ENCODE assay signal across 26 mouse cellular contexts in genomic region chr11:5914940-5915339, GRCm38 (mm10). TPM values are rescaled to one million over a fixed set of nuclear protein-coding genes. Genes with fewer than 3 reads are reported as not detected.
A peak's percentile ranks its signal among the peaks of the same experiment; 100 is the strongest.
DNase-seq lines count a peak whose midpoint lies in the region; ATAC-seq and TF ChIP-seq lines count a peak whose summit lies in the region.
"Had no signal": no experiment of that assay in that cellular context is flagged by ENCODE, and none has a peak within 500 bp of the region (broad histone marks: within the 10 kb centered on the region; RNA-seq: fewer than 3 reads in every experiment).

No protein-coding gene starts in this region.

- H3K27me3 ChIP-seq in midbrain, embryonic 11.5 days (ENCODE audit: control insufficient read depth, insufficient read depth, low read length), result no peaks in the 10 kb centered on the region
- H3K27me3 ChIP-seq in midbrain, postnatal 0 days (ENCODE audit: insufficient read depth, low read length), result no peaks in the 10 kb centered on the region
- H3K27me3 ChIP-seq: embryonic facial prominence, embryonic 12.5 days; limb, embryonic 15.5 days had no signal

- peak overlapping the region; percentile 52 for H3K4me3 ChIP-seq in gastrocnemius, adult 2 months
- H3K4me3 ChIP-seq in layer of hippocampus, adult 2 months, result no peak overlapping the region
- H3K4me3 ChIP-seq in midbrain, embryonic 11.5 days (ENCODE audit: low read depth, low read length), result no peak overlapping the region
- H3K4me3 ChIP-seq in midbrain, postnatal 0 days (ENCODE audit: low read depth, low read length), result no peak overlapping the region
- H3K4me3 ChIP-seq: embryonic facial prominence, embryonic 12.5 days; erythroblast, embryonic 14.5 days; forebrain, embryonic 12.5 days; limb, embryonic 15.5 days; lung, embryonic 15.5 days; megakaryocyte, embryonic 14.5 days had no signal

- no peaks in the 10 kb centered on the region for H3K4me1 ChIP-seq in midbrain, embryonic 11.5 days (ENCODE audit: control insufficient read depth, insufficient read depth, low read length)
- H3K4me1 ChIP-seq in midbrain, postnatal 0 days (ENCODE audit: insufficient read depth, low read length), result no peaks in the 10 kb centered on the region
- H3K4me1 ChIP-seq: embryonic facial prominence, embryonic 12.5 days; forebrain, embryonic 12.5 days; lung, embryonic 15.5 days had no signal

- no peak for ATAC-seq in midbrain, embryonic 11.5 days (ENCODE audit: low FRiP score)
- ATAC-seq in midbrain, postnatal 0 days (ENCODE audit: low FRiP score), result no peak
- ATAC-seq: intestine, postnatal 0 days; midbrain, embryonic 16.5 days had no signal

- WGBS in midbrain, embryonic 11.5 days, result 52% methylated on average over 5 of the region's 5 CpGs
- WGBS in midbrain, postnatal 0 days, result 58% methylated on average over 5 of the region's 5 CpGs

- DNase-seq in gastrocnemius, adult 2 months, result peak; percentile 58
- DNase-seq in gastrocnemius, postnatal 4 days (ENCODE audit: low spot score in 2 of 2), result no peak
- no peak for DNase-seq in layer of hippocampus, adult 2 months (ENCODE audit: low spot score in 2 of 2)
- no peak for DNase-seq in layer of hippocampus, adult 18-20 months (ENCODE audit: low spot score in 2 of 2)
- peak; percentile 41 for DNase-seq in midbrain, embryonic 11.5 days (ENCODE audit: low spot score, missing footprints)
- DNase-seq in midbrain, postnatal 0 days (ENCODE audit: low spot score), result no peak
- DNase-seq in skeletal muscle tissue, adult 2 months (ENCODE audit: low read depth, low spot score), result peak; percentile 50
- DNase-seq in right cerebral cortex, postnatal 25 days, result no peak
- DNase-seq: adrenal gland, postnatal 10 days; cerebellum, adult 8-10 months; kidney, postnatal 25 days; lung, postnatal 36 days had no signal

- no peaks in the 10 kb centered on the region for H3K36me3 ChIP-seq in midbrain, embryonic 11.5 days (ENCODE audit: control insufficient read depth, insufficient read depth, low read length)
- no peaks in the 10 kb centered on the region for H3K36me3 ChIP-seq in midbrain, postnatal 0 days (ENCODE audit: insufficient read depth, low read length)
- H3K36me3 ChIP-seq: embryonic facial prominence, embryonic 12.5 days; forebrain, embryonic 12.5 days; limb, embryonic 15.5 days; lung, embryonic 15.5 days had no signal

- intact Hi-C loops in gastrocnemius, adult 2 months (cut with DNase I), result no loop called here

- H3K27ac ChIP-seq in gastrocnemius, adult 2 months, result peak overlapping the region; percentile 82
- H3K27ac ChIP-seq in layer of hippocampus, adult 2 months, result peak overlapping the region; percentile 2; the same call in 1 of the 2 replicates
- H3K27ac ChIP-seq in midbrain, embryonic 11.5 days (ENCODE audit: low read depth, low read length), result no peak overlapping the region
- H3K27ac ChIP-seq in midbrain, postnatal 0 days (ENCODE audit: low read depth, low read length), result no peak overlapping the region
- H3K27ac ChIP-seq: embryonic facial prominence, embryonic 12.5 days; forebrain, embryonic 12.5 days; limb, embryonic 15.5 days; lung, embryonic 15.5 days; stomach, postnatal 0 days had no signal

- no peak for TF ChIP-seq CTCF in gastrocnemius, adult 2 months (IDR thresholded peaks at IDR 0.05)
- no peak for TF ChIP-seq CTCF in layer of hippocampus, adult 2 months (conservative IDR thresholded peaks at IDR 0.05)
- TF ChIP-seq CTCF in midbrain, postnatal 0 days (IDR thresholded peaks at IDR 0.05), result no peak

- H3K4me2 ChIP-seq in midbrain, embryonic 11.5 days, result no peak overlapping the region
- no peak overlapping the region for H3K4me2 ChIP-seq in midbrain, postnatal 0 days (ENCODE audit: low read depth, low read length, poor library complexity, severe bottlenecking)
- H3K4me2 ChIP-seq: embryonic facial prominence, embryonic 12.5 days; forebrain, embryonic 12.5 days; limb, embryonic 15.5 days; lung, embryonic 15.5 days had no signal

- H3K9me3 ChIP-seq in midbrain, embryonic 11.5 days (ENCODE audit: control insufficient read depth, low read length), result no peaks in the 10 kb centered on the region
- no peaks in the 10 kb centered on the region for H3K9me3 ChIP-seq in midbrain, postnatal 0 days (ENCODE audit: low read length)
- H3K9me3 ChIP-seq: embryonic facial prominence, embryonic 12.5 days; forebrain, embryonic 12.5 days; limb, embryonic 15.5 days; lung, embryonic 15.5 days had no signal

- H3K9ac ChIP-seq in midbrain, embryonic 11.5 days (ENCODE audit: low read length), result no peak overlapping the region
- no peak overlapping the region for H3K9ac ChIP-seq in midbrain, postnatal 0 days (replicated peaks; ENCODE audit: low read length, poor library complexity, severe bottlenecking)
- H3K9ac ChIP-seq: embryonic facial prominence, embryonic 12.5 days; forebrain, embryonic 12.5 days; limb, embryonic 15.5 days; lung, embryonic 15.5 days had no signal

RNA-seq across cellular contexts. Expression of gene Myl7, which starts 16.4 kb away (rescaled TPM):
- not detected for total RNA-seq in gastrocnemius, adult 2 months (2021)
- not detected for total RNA-seq in gastrocnemius, postnatal 4 days (2021)
- total RNA-seq in layer of hippocampus, adult 2 months (2021), result not detected
- not detected for total RNA-seq in layer of hippocampus, adult 18-20 months (2021)
- polyA plus RNA-seq in midbrain, embryonic 11.5 days (2014; fragmentation: Nextera tagmentation; extraction: Ambion mirVana), result 0.59 and 0.92 TPM in 2 replicates
- total RNA-seq in midbrain, postnatal 0 days (2014; rRNA removed), result not detected in 2 replicates
- polyA plus RNA-seq in midbrain, postnatal 0 days (2015; fragmentation: Nextera tagmentation; extraction: Ambion mirVana), result 0.31 TPM in 1 of 2 replicates, not detected in the other
- total RNA-seq: left cerebral cortex, postnatal 25 days; MEL; neutrophil, adult 5-6 weeks had no signal
- polyA plus RNA-seq: C2C12; cortical plate, adult 2 months; midbrain, embryonic 16.5 days had no signal

RNA-seq across cellular contexts. Expression of gene Gck, which starts 34.9 kb away (rescaled TPM):
- 1 to 10 TPM; 1.8 to 7.8 TPM for total RNA-seq in gastrocnemius, adult 2 months (2021)
- not detected for total RNA-seq in gastrocnemius, postnatal 4 days (2021)
- 1 to 10 TPM; 2.4 to 3.3 TPM for total RNA-seq in layer of hippocampus, adult 2 months (2021)
- total RNA-seq in layer of hippocampus, adult 18-20 months (2021), result 1 to 10 TPM; 1.9 to 3.4 TPM
- polyA plus RNA-seq in midbrain, embryonic 11.5 days (2014; fragmentation: Nextera tagmentation; extraction: Ambion mirVana), result 1.5 and 1.8 TPM in 2 replicates
- total RNA-seq in midbrain, postnatal 0 days (2014; rRNA removed), result 7.6 and 7.7 TPM in 2 replicates
- polyA plus RNA-seq in midbrain, postnatal 0 days (2015; fragmentation: Nextera tagmentation; extraction: Ambion mirVana), result 13.2 and 14.1 TPM in 2 replicates
- total RNA-seq: MEL had no signal
- polyA plus RNA-seq: C2C12; erythroblast, embryonic 14.5 days had no signal

RNA-seq across cellular contexts. Expression of gene Pold2, which starts 36.8 kb away (rescaled TPM):
- total RNA-seq in gastrocnemius, adult 2 months (2021), result 10 to 100 TPM; 39.7 to 48.5 TPM
- 10 to 100 TPM; 54.1 to 61.3 TPM for total RNA-seq in gastrocnemius, postnatal 4 days (2021)
- 10 to 100 TPM; 19.8 to 23.2 TPM for total RNA-seq in layer of hippocampus, adult 2 months (2021)
- total RNA-seq in layer of hippocampus, adult 18-20 months (2021), result 10 to 100 TPM; 25.9 to 26.6 TPM
- 83.8 and 97.4 TPM in 2 replicates for polyA plus RNA-seq in midbrain, embryonic 11.5 days (2014; fragmentation: Nextera tagmentation; extraction: Ambion mirVana)
- total RNA-seq in midbrain, postnatal 0 days (2014; rRNA removed), result 21.3 and 30.3 TPM in 2 replicates
- polyA plus RNA-seq in midbrain, postnatal 0 days (2015; fragmentation: Nextera tagmentation; extraction: Ambion mirVana), result 41.1 and 47.7 TPM in 2 replicates

RNA-seq across cellular contexts. Expression of gene Ykt6, which starts 40.6 kb away (rescaled TPM):
- total RNA-seq in gastrocnemius, adult 2 months (2021), result 10 to 100 TPM; 37.0 to 46.7 TPM
- total RNA-seq in gastrocnemius, postnatal 4 days (2021), result 10 to 100 TPM; 61.5 to 66.0 TPM
- 10 to 100 TPM; 63.4 to 71.4 TPM for total RNA-seq in layer of hippocampus, adult 2 months (2021)
- total RNA-seq in layer of hippocampus, adult 18-20 months (2021), result 10 to 100 TPM; 69.3 to 71.0 TPM
- 27.2 and 29.4 TPM in 2 replicates for polyA plus RNA-seq in midbrain, embryonic 11.5 days (2014; fragmentation: Nextera tagmentation; extraction: Ambion mirVana)
- 148 and 151 TPM in 2 replicates for total RNA-seq in midbrain, postnatal 0 days (2014; rRNA removed)
- 87.0 and 89.0 TPM in 2 replicates for polyA plus RNA-seq in midbrain, postnatal 0 days (2015; fragmentation: Nextera tagmentation; extraction: Ambion mirVana)

RNA-seq across cellular contexts. Expression of gene Aebp1, which starts 53.2 kb away (rescaled TPM):
- 10 to 100 TPM; 52.8 to 72.3 TPM for total RNA-seq in gastrocnemius, adult 2 months (2021)
- total RNA-seq in gastrocnemius, postnatal 4 days (2021), result 10 to 100 TPM; 60.9 to 68.2 TPM
- total RNA-seq in layer of hippocampus, adult 2 months (2021), result 1 to 10 TPM; 6.2 to 9.1 TPM
- 1 to 10 TPM; 9.1 to 9.2 TPM for total RNA-seq in layer of hippocampus, adult 18-20 months (2021)
- 15.0 and 15.8 TPM in 2 replicates for polyA plus RNA-seq in midbrain, embryonic 11.5 days (2014; fragmentation: Nextera tagmentation; extraction: Ambion mirVana)
- total RNA-seq in midbrain, postnatal 0 days (2014; rRNA removed), result 19.8 and 29.7 TPM in 2 replicates
- polyA plus RNA-seq in midbrain, postnatal 0 days (2015; fragmentation: Nextera tagmentation; extraction: Ambion mirVana), result 25.8 and 28.9 TPM in 2 replicates
- total RNA-seq: MEL; neutrophil, adult 5-6 weeks had no signal

Comparison
In these comparisons a context has a peak if more than half of its experiments do, and no peak if none do; other contexts are left out.
1. DNase-seq: peak in gastrocnemius, adult 2 months (single experiment), midbrain, embryonic 11.5 days (single experiment) and skeletal muscle tissue, adult 2 months (single experiment); none in gastrocnemius, postnatal 4 days (0 of 2), layer of hippocampus, adult 2 months (0 of 2), layer of hippocampus, adult 18-20 months (0 of 2), midbrain, postnatal 0 days (single experiment) and right cerebral cortex, postnatal 25 days (single experiment).
2. H3K27ac ChIP-seq: peak in gastrocnemius, adult 2 months (single experiment) and layer of hippocampus, adult 2 months (single experiment); none in midbrain, embryonic 11.5 days (single experiment) and midbrain, postnatal 0 days (single experiment).